13 mouse cellular contexts compared by ENCODE assay signal in genomic region chr14:25869135-25869878, GRCm38 (mm10). TPM values are rescaled to one million over a fixed set of nuclear protein-coding genes. Genes with fewer than 3 reads are reported as not detected.
DNase-seq lines count a peak whose midpoint lies in the region; ATAC-seq and TF ChIP-seq lines count a peak whose summit lies in the region.
"Had no signal": no experiment of that assay in that cellular context is flagged by ENCODE, and none has a peak within 500 bp of the region (broad histone marks: within the 10 kb centered on the region; RNA-seq: fewer than 3 reads in every experiment).

No protein-coding gene starts in this region.

- peak overlapping the region; percentile 69 for H3K27ac ChIP-seq in layer of hippocampus, adult 2 months
- H3K27ac ChIP-seq in heart, embryonic 11.5 days (ENCODE audit: low read depth, low read length): peak overlapping the region; percentile 38; the same call in 1 of the 2 replicates

- no peak for ATAC-seq in heart, embryonic 11.5 days (replicated peaks; ENCODE audit: insufficient number of reproducible peaks, low FRiP score, low TSS enrichment)
- peak; percentile 61 for ATAC-seq in megakaryocyte progenitor cell, adult 5-6 weeks (replicated peaks; ENCODE audit: poor library complexity)
- ATAC-seq: inflammation-experienced regulatory T-cells, adult 6 months had no signal

- no peak overlapping the region for H3K9ac ChIP-seq in heart, embryonic 11.5 days (ENCODE audit: low read depth, low read length)

- no peaks in the 10 kb centered on the region for H3K9me3 ChIP-seq in heart, embryonic 11.5 days (replicated peaks; ENCODE audit: control insufficient read depth, low read length)

- TF ChIP-seq CTCF in layer of hippocampus, adult 2 months (conservative IDR thresholded peaks at IDR 0.05): no peak

- DNase-seq in adrenal gland, adult 8-10 months: peak; percentile 66
- DNase-seq in adrenal gland, postnatal 4 days (ENCODE audit: low spot score in 2 of 2): no peak
- DNase-seq in layer of hippocampus, adult 2 months (ENCODE audit: low spot score in 2 of 2): no peak
- no peak for DNase-seq in layer of hippocampus, adult 9-10 months (ENCODE audit: low spot score)
- DNase-seq in kidney, adult 11 months: no peak
- DNase-seq in B cell, adult 2 months: no peak
- DNase-seq: cerebellum, postnatal 36 days; layer of hippocampus, adult 9-11 months; left cerebral cortex, postnatal 4 days; lung, adult 18-20 months had no signal

- no peaks in the 10 kb centered on the region for H3K36me3 ChIP-seq in heart, embryonic 11.5 days (ENCODE audit: control insufficient read depth, insufficient read depth, low read length)

- no peak overlapping the region for H3K4me3 ChIP-seq in layer of hippocampus, adult 2 months
- no peak overlapping the region for H3K4me3 ChIP-seq in heart, embryonic 11.5 days (ENCODE audit: low read depth, low read length)

- 32% methylated on average over 9 of the region's 9 CpGs for WGBS in heart, embryonic 11.5 days (ENCODE audit: insufficient replicate concordance)

- no peaks in the 10 kb centered on the region for H3K27me3 ChIP-seq in heart, embryonic 11.5 days (ENCODE audit: control insufficient read depth, insufficient read depth, low read length)

- H3K4me1 ChIP-seq in heart, embryonic 11.5 days (ENCODE audit: control insufficient read depth, insufficient read depth, low read length): peaks cover 30% of the 10 kb centered on the region

- H3K4me2 ChIP-seq in heart, embryonic 11.5 days: no peak overlapping the region

RNA-seq across cellular contexts. Expression of gene Anxa11, which starts 27.4 kb away (rescaled TPM):
- total RNA-seq in adrenal gland, adult 8-10 months (2022): 10 to 100 TPM; 61.8 to 90.0 (median 71.0) TPM
- 10 to 100 TPM; 54.9 to 58.8 TPM for total RNA-seq in adrenal gland, postnatal 4 days (2021)
- total RNA-seq in layer of hippocampus, adult 2 months (2021): 10 to 100 TPM; 87.9 to 88.8 TPM
- 14.7 and 18.6 TPM in 2 replicates for polyA plus RNA-seq in heart, embryonic 11.5 days (2014; fragmentation: Nextera tagmentation; extraction: Ambion mirVana)
- total RNA-seq in megakaryocyte progenitor cell, adult 5-6 weeks (2015): 36.5 and 37.1 TPM in 2 replicates
- total RNA-seq in megakaryocyte progenitor cell, adult 5-6 weeks (2017): 7.3 and 8.1 TPM in 2 replicates

RNA-seq across cellular contexts. Expression of gene Plac9a, which starts 33.6 kb away (rescaled TPM):
- total RNA-seq in adrenal gland, adult 8-10 months (2022): 1 to 10 TPM; 1.3 to 2.8 (median 1.9) TPM
- 1 to 10 TPM; 1.7 to 2.4 TPM for total RNA-seq in adrenal gland, postnatal 4 days (2021)
- not detected for total RNA-seq in layer of hippocampus, adult 2 months (2021)
- not detected in 2 replicates for polyA plus RNA-seq in heart, embryonic 11.5 days (2014; fragmentation: Nextera tagmentation; extraction: Ambion mirVana)
- not detected in 2 replicates for total RNA-seq in megakaryocyte progenitor cell, adult 5-6 weeks (2015)
- total RNA-seq in megakaryocyte progenitor cell, adult 5-6 weeks (2017): not detected in 2 replicates
- polyA plus RNA-seq: inflammation-experienced regulatory T-cells, adult 6 months had no signal

RNA-seq across cellular contexts. Expression of gene Tmem254a, which starts 58.2 kb away (rescaled TPM):
- 1 to 10 TPM; 1.5 to 3.1 (median 1.8) TPM for total RNA-seq in adrenal gland, adult 8-10 months (2022)
- total RNA-seq in adrenal gland, postnatal 4 days (2021): 1 to 10 TPM; 6.2 to 7.2 TPM
- 10 to 100 TPM in 1 of 2 experiments, 1 to 10 TPM in 1; 9.6 to 10.5 TPM for total RNA-seq in layer of hippocampus, adult 2 months (2021)
- polyA plus RNA-seq in heart, embryonic 11.5 days (2014; fragmentation: Nextera tagmentation; extraction: Ambion mirVana): 1.4 and 3.7 TPM in 2 replicates
- total RNA-seq in megakaryocyte progenitor cell, adult 5-6 weeks (2015): 12.2 and 18.6 TPM in 2 replicates
- total RNA-seq in megakaryocyte progenitor cell, adult 5-6 weeks (2017): 1.0 and 1.2 TPM in 2 replicates
